Mouse (Mus musculus): Measurements from ENCODE around the gene Pik3ap1. TPM values are rescaled to one million over a fixed set of nuclear protein-coding genes. Genes with fewer than 3 reads are reported as not detected.
A peak's percentile ranks its signal among the peaks of the same experiment; 100 is the strongest.

Gene Pik3ap1
- polyA plus RNA-seq, 1 experiment from 2014 or later = 1.4 TPM

DNA sequence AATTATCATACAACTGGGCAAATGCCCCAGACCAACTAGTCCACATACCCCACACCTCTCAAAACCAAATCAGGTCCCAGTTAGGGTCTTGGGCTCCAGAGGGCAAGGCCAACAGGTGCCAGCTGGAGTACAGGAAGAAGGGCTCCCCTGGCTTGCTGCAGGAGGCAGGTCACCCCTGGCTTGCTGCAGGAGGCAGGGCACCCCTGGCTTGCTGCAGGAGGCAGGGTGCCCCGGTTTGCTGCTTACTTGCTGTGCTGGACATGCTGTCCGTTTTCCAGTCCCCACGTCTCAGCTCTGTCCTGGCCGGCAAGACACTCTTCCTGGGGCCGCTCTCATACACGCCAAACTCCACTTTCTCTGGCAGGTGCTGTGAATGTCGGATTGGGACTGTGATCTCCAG, 97.7 kb downstream of the Pik3ap1 start:
- WGBS = 92% methylated on average over 7 of the region's 7 CpGs
- no peak for ATAC-seq (replicated peaks)

DNA sequence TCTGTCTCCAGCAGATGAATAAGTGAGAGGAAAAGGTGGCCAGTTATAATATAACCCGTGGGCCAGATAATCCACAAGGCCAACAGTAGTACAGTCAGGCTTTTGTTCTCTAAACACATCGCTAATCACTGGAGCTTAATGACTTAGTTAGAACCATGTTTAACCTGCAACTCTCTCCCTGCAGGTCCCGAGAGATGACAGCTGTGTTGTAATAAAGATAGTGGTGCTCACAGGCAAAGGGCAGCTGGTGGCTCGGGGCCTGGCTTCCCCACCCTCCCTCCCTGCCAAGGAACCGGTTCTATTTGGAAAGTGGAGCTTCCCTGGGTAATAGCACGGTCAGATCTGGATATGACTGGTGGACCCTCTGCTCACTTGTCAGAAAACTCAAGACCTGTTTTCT, 100.4 kb downstream of the Pik3ap1 start:
- H3K9me3 ChIP-seq = no peaks in the 10 kb centered on the region
- ATAC-seq (replicated peaks) = no peak
- H3K27ac ChIP-seq (replicated peaks) = no peak overlapping the region
- no peak overlapping the region for H3K4me3 ChIP-seq
- H3K4me2 ChIP-seq (replicated peaks) = no peak overlapping the region
- H3K27me3 ChIP-seq = no peaks in the 10 kb centered on the region
- 59% methylated on average over 6 of the region's 6 CpGs for WGBS
- H3K9ac ChIP-seq (replicated peaks) = no peak overlapping the region
- no peaks in the 10 kb centered on the region for H3K4me1 ChIP-seq
- H3K36me3 ChIP-seq = no peaks in the 10 kb centered on the region

More for the DNA sequence above, 97.7 kb downstream of the Pik3ap1 start:
- H3K9ac ChIP-seq (replicated peaks) = no peak overlapping the region
- no peaks in the 10 kb centered on the region for H3K36me3 ChIP-seq
- H3K4me1 ChIP-seq = no peaks in the 10 kb centered on the region
- H3K9me3 ChIP-seq = no peaks in the 10 kb centered on the region
- H3K4me2 ChIP-seq (replicated peaks) = no peak overlapping the region
- no peaks in the 10 kb centered on the region for H3K27me3 ChIP-seq
- H3K27ac ChIP-seq (replicated peaks) = no peak overlapping the region
- H3K4me3 ChIP-seq = no peak overlapping the region

DNA sequence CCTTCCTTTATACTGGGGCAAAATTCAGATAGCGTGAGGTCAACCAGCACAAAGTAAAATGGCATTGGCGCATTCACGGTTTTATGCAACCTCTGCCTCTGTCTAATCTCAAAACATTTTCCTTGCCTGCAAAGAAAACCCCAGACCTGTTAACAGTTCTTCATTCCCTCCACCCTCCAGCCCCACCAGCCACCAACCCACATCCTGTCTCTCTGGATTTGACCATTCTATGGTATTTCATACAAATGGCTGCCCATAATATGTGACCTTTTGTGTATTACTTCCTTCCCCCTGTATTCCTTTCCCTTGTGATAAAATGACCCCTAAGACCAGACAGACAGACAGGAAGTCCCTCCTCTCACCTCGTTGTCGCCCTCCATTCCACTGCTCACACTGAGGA, 102.2 kb downstream of the Pik3ap1 start:
- 82% methylated on average over 5 of the region's 5 CpGs for WGBS

DNA sequence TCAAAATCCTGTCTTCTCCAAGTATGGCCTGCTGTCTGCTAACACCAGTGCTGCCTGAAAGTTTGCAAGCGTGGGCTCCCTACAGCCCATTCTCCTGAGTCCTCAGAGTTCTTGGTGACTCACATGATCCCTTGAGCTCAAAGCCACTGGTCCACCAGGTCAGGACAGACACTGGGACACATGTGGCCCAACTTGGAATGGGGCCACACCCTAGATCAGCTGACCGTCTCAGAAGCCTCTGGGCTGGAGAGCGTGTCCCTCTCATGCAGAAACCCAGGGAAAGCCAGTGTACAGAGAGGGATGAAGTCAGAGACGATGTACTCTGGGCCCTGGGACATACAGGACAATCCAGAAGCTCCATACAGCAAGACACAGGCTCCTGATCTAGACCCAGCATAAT, 102.7 kb downstream of the Pik3ap1 start:
- Histone ChIP-seq H3K9me3 (no peaks in the 10 kb centered on the region), H3K4me3 (no peak overlapping the region), H3K36me3 (no peaks in the 10 kb centered on the region), H3K27ac (replicated peaks) (no peak overlapping the region), H3K4me2 (replicated peaks) (no peak overlapping the region), H3K4me1 (no peaks in the 10 kb centered on the region), H3K9ac (replicated peaks) (no peak overlapping the region), H3K27me3 (no peaks in the 10 kb centered on the region)
- WGBS = 95% methylated on average over 4 of the region's 4 CpGs
- ATAC-seq (replicated peaks) = no peak

More for the DNA sequence above, 102.2 kb downstream of the Pik3ap1 start:
- no peak overlapping the region for H3K4me3 ChIP-seq
- H3K27me3 ChIP-seq = no peaks in the 10 kb centered on the region
- H3K36me3 ChIP-seq = no peaks in the 10 kb centered on the region
- H3K9me3 ChIP-seq = no peaks in the 10 kb centered on the region
- H3K27ac ChIP-seq (replicated peaks) = no peak overlapping the region
- no peak for ATAC-seq (replicated peaks)
- H3K4me1 ChIP-seq = no peaks in the 10 kb centered on the region
- H3K4me2 ChIP-seq (replicated peaks) = no peak overlapping the region
- H3K9ac ChIP-seq (replicated peaks) = no peak overlapping the region

DNA sequence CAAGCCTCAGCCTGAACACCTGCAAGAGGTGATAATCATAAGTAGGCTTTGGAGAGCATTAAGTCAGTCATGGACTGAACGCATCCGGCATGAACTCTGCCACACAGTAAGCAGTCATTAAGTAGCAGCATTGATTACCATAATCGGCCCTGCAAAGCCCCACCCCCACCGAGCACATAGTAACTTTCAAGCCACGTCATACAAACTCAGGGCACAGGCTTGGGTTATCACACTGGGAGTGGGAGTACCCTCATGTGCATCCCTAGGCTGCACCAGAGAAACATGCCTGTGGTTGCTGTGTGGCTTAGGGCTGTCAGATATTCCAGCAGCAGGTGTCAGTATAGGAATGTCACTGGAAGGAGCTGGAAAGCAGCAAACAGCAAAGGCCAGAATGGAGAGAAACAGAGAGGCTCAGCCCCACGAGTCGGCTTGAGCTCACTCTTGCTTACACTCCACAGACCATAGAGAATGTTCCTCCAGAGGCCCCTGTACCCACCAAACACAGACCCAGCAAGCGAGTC, 105.1 kb downstream of the Pik3ap1 start:
- H3K4me2 ChIP-seq (replicated peaks) = no peak overlapping the region
- no peak overlapping the region for H3K27ac ChIP-seq (replicated peaks)
- H3K36me3 ChIP-seq = no peaks in the 10 kb centered on the region
- H3K4me1 ChIP-seq = no peaks in the 10 kb centered on the region
- WGBS = 64% methylated on average over 8 of the region's 8 CpGs
- H3K4me3 ChIP-seq = no peak overlapping the region
- no peaks in the 10 kb centered on the region for H3K27me3 ChIP-seq
- no peaks in the 10 kb centered on the region for H3K9me3 ChIP-seq
- no peak overlapping the region for H3K9ac ChIP-seq (replicated peaks)
- ATAC-seq (replicated peaks) = no peak

DNA sequence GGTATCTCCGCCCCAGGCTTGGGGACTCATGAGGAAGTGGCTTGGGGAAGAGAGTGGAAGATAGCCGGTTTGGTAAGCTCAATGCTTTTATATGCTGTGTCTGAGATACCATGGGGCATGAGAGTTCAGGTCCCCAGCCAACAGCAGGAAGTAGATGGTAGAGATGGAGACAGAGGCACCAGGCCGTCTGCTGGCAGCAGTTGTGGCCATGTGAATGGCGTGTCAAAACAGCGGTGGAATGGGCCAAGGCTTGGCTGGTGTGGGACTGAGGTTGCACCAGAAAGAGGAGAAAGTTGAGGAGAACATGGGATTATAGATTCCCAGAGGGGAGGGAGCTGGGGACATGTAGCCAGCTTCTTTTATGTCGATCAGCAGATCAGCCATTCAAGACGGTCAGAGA, 106.3 kb downstream of the Pik3ap1 start:
- Histone ChIP-seq H3K36me3 (no peaks in the 10 kb centered on the region), H3K27ac (replicated peaks) (no peak overlapping the region), H3K4me3 (no peak overlapping the region), H3K27me3 (no peaks in the 10 kb centered on the region), H3K4me2 (replicated peaks) (no peak overlapping the region), H3K9ac (replicated peaks) (no peak overlapping the region), H3K9me3 (no peaks in the 10 kb centered on the region), H3K4me1 (no peaks in the 10 kb centered on the region)
- 82% methylated on average over 7 of the region's 7 CpGs for WGBS
- ATAC-seq (replicated peaks) = no peak

DNA sequence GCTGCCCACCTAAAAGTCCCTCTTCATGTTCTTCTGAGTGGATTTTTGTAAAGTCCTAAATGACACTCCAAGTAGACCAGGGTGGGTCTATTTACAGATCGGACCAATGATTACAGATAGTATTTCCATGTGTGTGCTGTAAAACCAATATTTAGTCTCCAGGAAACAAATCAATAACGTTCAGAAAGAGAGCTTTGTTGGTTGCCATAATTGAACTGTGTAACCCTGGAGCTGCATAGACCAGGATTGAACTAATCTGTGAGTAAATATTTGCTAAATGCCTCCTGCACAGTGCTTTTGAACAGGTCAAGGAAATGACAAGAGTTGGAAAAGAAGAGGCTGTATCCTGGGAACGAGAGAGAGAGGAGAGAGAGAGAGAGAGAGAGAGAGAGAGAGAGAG, 109.3 kb downstream of the Pik3ap1 start:
- 66% methylated on average over 3 of the region's 3 CpGs for WGBS
- no peak overlapping the region for H3K4me2 ChIP-seq (replicated peaks)
- no peaks in the 10 kb centered on the region for H3K4me1 ChIP-seq
- H3K36me3 ChIP-seq = no peaks in the 10 kb centered on the region
- no peak overlapping the region for H3K27ac ChIP-seq (replicated peaks)
- no peaks in the 10 kb centered on the region for H3K9me3 ChIP-seq
- H3K4me3 ChIP-seq = no peak overlapping the region
- no peak overlapping the region for H3K9ac ChIP-seq (replicated peaks)
- H3K27me3 ChIP-seq = no peaks in the 10 kb centered on the region
- no peak for ATAC-seq (replicated peaks)

DNA sequence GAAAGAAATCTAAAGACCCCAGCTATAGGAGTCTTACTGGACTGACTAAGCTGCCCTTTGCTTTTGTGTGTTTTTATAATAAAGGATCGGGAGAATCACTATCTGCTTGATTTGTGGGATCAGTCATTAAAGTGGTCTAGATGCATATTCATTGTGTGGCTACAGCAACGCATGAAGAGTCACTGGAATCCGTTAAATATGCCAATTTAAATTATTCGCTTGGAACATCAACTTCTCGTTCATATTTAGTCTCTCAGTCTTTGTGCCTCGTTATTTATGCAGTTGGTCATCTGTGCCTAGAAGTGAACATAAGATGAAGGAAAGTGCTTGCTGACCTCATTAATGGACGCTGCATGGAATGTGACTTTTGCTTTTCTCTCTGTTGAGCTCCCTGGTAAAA, 114.0 kb downstream of the Pik3ap1 start:
- H3K9ac ChIP-seq (replicated peaks) = no peak overlapping the region
- H3K4me1 ChIP-seq = no peaks in the 10 kb centered on the region
- 65% methylated on average over 7 of the region's 7 CpGs for WGBS
- no peaks in the 10 kb centered on the region for H3K27me3 ChIP-seq
- ATAC-seq (replicated peaks) = no peak
- H3K4me3 ChIP-seq = no peak overlapping the region
- no peaks in the 10 kb centered on the region for H3K36me3 ChIP-seq
- H3K4me2 ChIP-seq (replicated peaks) = no peak overlapping the region
- no peak overlapping the region for H3K27ac ChIP-seq (replicated peaks)
- H3K9me3 ChIP-seq = no peaks in the 10 kb centered on the region

DNA sequence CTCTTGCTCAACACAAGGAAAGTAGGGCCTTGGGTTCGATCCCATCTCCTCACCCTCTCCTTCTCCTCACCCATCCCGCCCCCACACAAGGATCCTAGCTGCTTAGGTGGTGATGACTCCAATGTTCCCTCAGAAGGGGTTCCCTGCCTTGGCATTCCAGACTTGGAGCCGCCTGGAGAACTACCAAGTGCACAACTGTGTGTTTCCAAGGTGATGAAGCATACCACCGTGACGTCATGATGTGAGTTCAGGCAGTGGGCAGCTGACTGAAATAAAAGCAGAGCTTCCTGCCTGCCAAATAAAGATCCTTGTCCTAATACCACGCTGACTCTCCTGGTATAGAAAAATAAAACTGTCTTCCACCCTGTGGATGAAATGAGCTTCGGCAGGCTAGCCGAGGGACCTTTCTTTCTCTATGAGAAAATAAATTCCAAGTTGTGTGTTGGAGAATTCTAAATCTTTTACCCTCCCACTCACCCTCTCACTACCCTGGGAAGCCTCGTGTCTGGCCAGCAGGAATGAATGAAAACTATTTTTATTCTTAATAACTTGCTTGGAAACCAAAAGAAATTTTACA, 114.7 kb downstream of the Pik3ap1 start:
- no peaks in the 10 kb centered on the region for H3K9me3 ChIP-seq
- H3K27ac ChIP-seq (replicated peaks) = no peak overlapping the region
- ATAC-seq (replicated peaks) = no peak
- H3K4me3 ChIP-seq = no peak overlapping the region
- WGBS = 53% methylated on average over 9 of the region's 9 CpGs
- H3K27me3 ChIP-seq = no peaks in the 10 kb centered on the region
- H3K4me2 ChIP-seq (replicated peaks) = no peak overlapping the region
- no peaks in the 10 kb centered on the region for H3K4me1 ChIP-seq
- H3K9ac ChIP-seq (replicated peaks) = no peak overlapping the region
- H3K36me3 ChIP-seq = no peaks in the 10 kb centered on the region

DNA sequence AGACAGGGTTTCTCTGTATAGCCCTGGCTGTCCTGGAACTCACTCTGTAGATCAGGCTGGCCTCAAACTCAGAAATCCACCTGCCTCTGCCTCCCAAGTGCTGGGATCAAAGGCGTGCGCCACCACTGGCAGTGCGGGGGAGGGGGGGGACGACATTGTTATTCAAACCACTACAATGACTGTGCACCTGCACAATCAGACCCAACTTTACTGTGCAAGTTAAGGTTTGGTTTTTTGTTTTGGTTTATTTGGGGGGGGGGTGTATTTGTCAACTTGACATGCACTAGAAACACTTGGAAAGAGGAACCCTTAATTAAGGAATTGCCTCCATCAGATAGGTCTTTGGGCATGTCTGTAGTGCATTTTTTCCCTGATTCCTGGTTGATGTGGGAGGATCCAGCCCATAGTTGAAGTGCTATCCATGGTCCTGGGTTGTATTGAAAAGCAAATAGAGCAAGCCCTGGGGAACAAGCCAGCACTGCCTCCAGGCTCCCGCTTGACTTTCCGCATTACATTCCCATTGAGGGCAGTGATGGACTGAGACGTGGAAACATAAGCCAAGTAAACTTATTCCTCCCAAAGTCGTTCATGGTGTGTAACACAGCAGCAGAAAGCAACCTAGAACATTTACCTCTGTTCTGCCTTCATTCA, 118.5 kb downstream of the Pik3ap1 start:
- Histone ChIP-seq H3K27ac (replicated peaks) (no peak overlapping the region), H3K9ac (replicated peaks) (no peak overlapping the region), H3K9me3 (no peaks in the 10 kb centered on the region), H3K4me3 (no peak overlapping the region), H3K4me1 (peaks cover 18% of the 10 kb centered on the region), H3K27me3 (no peaks in the 10 kb centered on the region), H3K4me2 (replicated peaks) (no peak overlapping the region), H3K36me3 (no peaks in the 10 kb centered on the region)
- WGBS = 63% methylated on average over 8 of the region's 8 CpGs
- ATAC-seq (replicated peaks) = no peak

DNA sequence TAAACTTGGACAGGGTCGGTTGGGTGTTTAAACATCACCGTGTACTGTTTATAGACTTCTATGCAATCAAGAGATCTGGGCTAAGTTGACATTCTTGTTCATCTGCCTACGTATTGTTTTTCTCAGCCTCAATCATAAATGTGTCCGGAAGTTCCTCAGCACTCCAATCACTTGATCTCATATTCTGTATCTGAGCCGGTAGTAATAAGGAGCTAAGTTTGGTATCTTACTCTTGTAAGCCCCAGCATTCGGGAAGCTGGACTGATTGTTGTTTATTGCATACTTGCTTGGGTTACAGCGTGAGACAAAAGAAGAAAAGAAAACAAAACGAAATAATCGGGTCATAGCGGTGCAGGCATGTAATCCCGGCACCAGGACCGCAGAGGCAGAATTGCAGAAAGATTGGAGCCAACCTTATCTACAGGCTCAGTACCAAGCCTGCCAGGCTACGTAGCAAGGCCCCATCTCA, 120.5 kb downstream of the Pik3ap1 start:
- Histone ChIP-seq H3K27me3 (no peaks in the 10 kb centered on the region), H3K4me1 (peaks cover 35% of the 10 kb centered on the region), H3K36me3 (no peaks in the 10 kb centered on the region), H3K4me3 (peak overlapping the region; percentile 78), H3K4me2 (replicated peaks) (peak overlapping the region; percentile 69), H3K9ac (replicated peaks) (peak overlapping the region; percentile 98), H3K27ac (replicated peaks) (peak overlapping the region; percentile 97), H3K9me3 (no peaks in the 10 kb centered on the region)
- WGBS = 28% methylated on average over 13 of the region's 13 CpGs
- 0 out of 2 replicates have a peak, but pooled peaks have one; percentile 1 for ATAC-seq (replicated peaks)

DNA sequence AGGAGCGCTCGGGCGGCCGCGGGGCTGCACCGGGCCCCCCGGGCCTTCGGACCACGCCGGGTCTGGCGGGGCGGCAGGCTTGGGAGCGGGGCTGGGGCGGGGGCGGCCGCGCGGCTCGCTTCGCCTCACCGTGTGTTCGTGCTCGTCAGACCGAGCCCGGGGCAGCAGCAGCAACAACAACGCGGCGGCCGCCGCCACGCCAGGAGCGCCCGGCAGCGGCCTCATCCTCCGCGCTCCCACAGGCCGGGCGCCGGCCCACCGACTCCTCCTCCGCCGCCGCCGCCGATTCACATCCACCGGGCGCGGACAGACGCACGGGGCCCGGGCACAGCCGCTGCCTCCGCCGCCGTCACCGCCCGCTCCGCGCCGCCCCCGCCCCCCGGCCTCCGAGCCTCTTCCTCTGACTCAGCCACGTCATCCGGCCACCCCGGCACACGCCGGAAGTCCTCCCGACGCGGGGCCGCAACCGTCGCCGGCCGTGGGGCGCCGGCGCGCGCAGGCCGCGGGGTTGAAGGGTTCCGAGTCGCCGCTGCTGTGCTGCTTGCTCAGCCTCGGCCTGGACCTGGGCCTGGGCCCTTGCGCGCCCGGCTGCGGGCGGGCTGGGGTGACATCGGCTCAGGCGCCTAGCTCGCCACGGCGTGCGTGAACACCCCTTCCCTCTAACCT, 121.1 kb downstream of the Pik3ap1 start, which contains the start of gene Tm9sf3:
Gene Tm9sf3, minus strand, starts transcription at position 368 of the 666 bp plus-strand sequence.
- peak; percentile 95 for ATAC-seq (replicated peaks)
- Histone ChIP-seq H3K9me3 (no peaks in the 10 kb centered on the region), H3K36me3 (no peaks in the 10 kb centered on the region), H3K27me3 (no peaks in the 10 kb centered on the region), H3K9ac (replicated peaks) (peak within 1 kb of the TSS; percentile 98), H3K4me3 (peak within 1 kb of the TSS; percentile 78), H3K4me2 (replicated peaks) (peak within 1 kb of the TSS; percentile 69), H3K4me1 (peaks cover 37% of the 10 kb centered on the region), H3K27ac (replicated peaks) (peak within 1 kb of the TSS; percentile 97)
- WGBS = 0% methylated on average over 69 of the region's 98 CpGs

Measured in forebrain, embryonic 15.5 days (tissue).